In the genomic region with DNA sequence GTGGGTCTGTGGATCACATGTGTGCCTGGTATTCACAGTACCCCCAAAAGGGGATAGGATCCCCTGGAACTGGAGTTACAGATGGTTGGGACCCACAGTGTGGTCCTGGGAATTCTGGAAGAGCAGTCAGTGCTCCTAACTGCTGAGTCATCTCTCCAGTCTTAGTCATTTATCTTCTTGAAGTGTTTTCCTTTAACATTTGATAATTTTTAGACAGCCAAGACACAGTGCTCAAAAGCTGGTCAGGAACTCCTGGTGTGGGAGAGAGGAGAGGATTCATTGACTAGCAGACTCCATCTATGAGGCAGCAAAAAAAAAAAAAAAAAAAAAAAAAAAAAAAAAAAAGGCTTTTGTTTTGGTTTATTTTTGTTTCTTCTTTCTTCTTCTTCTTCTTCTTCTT, we compare ENCODE assay signal across 30 mouse cellular contexts. TPM values are rescaled to one million over a fixed set of nuclear protein-coding genes. Genes with fewer than 3 reads are reported as not detected.
DNase-seq lines count a peak whose midpoint lies in the region; ATAC-seq and TF ChIP-seq lines count a peak whose summit lies in the region.
"Had no signal": no experiment of that assay in that cellular context is flagged by ENCODE, and none has a peak within 500 bp of the region (broad histone marks: within the 10 kb centered on the region; RNA-seq: fewer than 3 reads in every experiment).

No protein-coding gene starts in this region.

- no peaks in the 10 kb centered on the region for H3K36me3 ChIP-seq in stomach, embryonic 15.5 days
- no peaks in the 10 kb centered on the region for H3K36me3 ChIP-seq in stomach, postnatal 0 days (ENCODE audit: control insufficient read depth, insufficient read depth, low read length)
- H3K36me3 ChIP-seq in liver, embryonic 11.5 days (ENCODE audit: control insufficient read depth, insufficient read depth, low read length): no peaks in the 10 kb centered on the region
- peaks cover 3% of the 10 kb centered on the region; the same call in 1 of the 2 replicates for H3K36me3 ChIP-seq in liver, postnatal 0 days (replicated peaks; ENCODE audit: insufficient read depth, low read length)
- no peaks in the 10 kb centered on the region for H3K36me3 ChIP-seq in limb, embryonic 10.5 days
- no peaks in the 10 kb centered on the region for H3K36me3 ChIP-seq in forebrain, embryonic 13.5 days (ENCODE audit: poor library complexity, severe bottlenecking)
- H3K36me3 ChIP-seq: embryonic facial prominence, embryonic 13.5 days; heart, embryonic 15.5 days; hindbrain, embryonic 15.5 days; limb, embryonic 13.5 days; midbrain, embryonic 13.5 days; neural tube, embryonic 12.5 days had no signal

- no peak overlapping the region for H3K27ac ChIP-seq in stomach, embryonic 15.5 days
- no peak overlapping the region for H3K27ac ChIP-seq in stomach, postnatal 0 days (replicated peaks)
- peak overlapping the region; percentile 34; the same call in 1 of the 2 replicates for H3K27ac ChIP-seq in liver, embryonic 11.5 days (ENCODE audit: low read depth, low read length)
- H3K27ac ChIP-seq in liver, postnatal 0 days (ENCODE audit: low read depth): peak overlapping the region; percentile 74
- no peak overlapping the region for H3K27ac ChIP-seq in limb, embryonic 10.5 days
- H3K27ac ChIP-seq in forebrain, embryonic 13.5 days: no peak overlapping the region
- H3K27ac ChIP-seq: embryonic facial prominence, embryonic 13.5 days; heart, adult 2 months; heart, embryonic 15.5 days; hindbrain, embryonic 15.5 days; layer of hippocampus, adult 2 months; limb, embryonic 13.5 days; midbrain, embryonic 13.5 days; neural tube, embryonic 12.5 days had no signal

- H3K27me3 ChIP-seq in stomach, embryonic 15.5 days (replicated peaks): no peaks in the 10 kb centered on the region
- H3K27me3 ChIP-seq in stomach, postnatal 0 days (ENCODE audit: control insufficient read depth, insufficient read depth, low read length): no peaks in the 10 kb centered on the region
- no peaks in the 10 kb centered on the region for H3K27me3 ChIP-seq in liver, embryonic 11.5 days (replicated peaks; ENCODE audit: control insufficient read depth, insufficient read depth, low read length)
- no peaks in the 10 kb centered on the region for H3K27me3 ChIP-seq in liver, postnatal 0 days (ENCODE audit: insufficient read depth, low read length)
- no peaks in the 10 kb centered on the region for H3K27me3 ChIP-seq in limb, embryonic 10.5 days (ENCODE audit: low read depth, poor library complexity, severe bottlenecking)
- no peaks in the 10 kb centered on the region for H3K27me3 ChIP-seq in forebrain, embryonic 13.5 days
- H3K27me3 ChIP-seq: embryonic facial prominence, embryonic 13.5 days; heart, embryonic 15.5 days; hindbrain, embryonic 15.5 days; limb, embryonic 13.5 days; midbrain, embryonic 13.5 days; neural tube, embryonic 12.5 days; Patski had no signal

- TF ChIP-seq CTCF in stomach, postnatal 0 days (IDR thresholded peaks at IDR 0.05; ENCODE audit: low read depth): no peak
- no peak for TF ChIP-seq CTCF in liver, postnatal 0 days (IDR thresholded peaks at IDR 0.05; ENCODE audit: low read depth)

- no peak overlapping the region for H3K4me2 ChIP-seq in stomach, embryonic 15.5 days
- H3K4me2 ChIP-seq in stomach, postnatal 0 days (replicated peaks; ENCODE audit: low read depth): no peak overlapping the region
- H3K4me2 ChIP-seq in liver, embryonic 11.5 days: no peak overlapping the region
- H3K4me2 ChIP-seq in liver, postnatal 0 days (ENCODE audit: low read depth, low read length): peak overlapping the region; percentile 13; the same call in 1 of the 2 replicates
- H3K4me2 ChIP-seq in forebrain, embryonic 13.5 days: no peak overlapping the region
- H3K4me2 ChIP-seq: embryonic facial prominence, embryonic 13.5 days; heart, embryonic 15.5 days; hindbrain, embryonic 15.5 days; limb, embryonic 13.5 days; lung, embryonic 14.5 days; midbrain, embryonic 13.5 days; neural tube, embryonic 12.5 days had no signal

- H3K9me3 ChIP-seq in stomach, embryonic 15.5 days: no peaks in the 10 kb centered on the region
- H3K9me3 ChIP-seq in stomach, postnatal 0 days (ENCODE audit: control insufficient read depth, low read length): no peaks in the 10 kb centered on the region
- no peaks in the 10 kb centered on the region for H3K9me3 ChIP-seq in liver, embryonic 11.5 days (ENCODE audit: control insufficient read depth, low read length)
- no peaks in the 10 kb centered on the region for H3K9me3 ChIP-seq in liver, postnatal 0 days (ENCODE audit: low read length)
- H3K9me3 ChIP-seq in limb, embryonic 10.5 days (replicated peaks): no peaks in the 10 kb centered on the region
- H3K9me3 ChIP-seq in forebrain, embryonic 13.5 days (replicated peaks): no peaks in the 10 kb centered on the region
- H3K9me3 ChIP-seq: embryonic facial prominence, embryonic 13.5 days; heart, embryonic 15.5 days; hindbrain, embryonic 15.5 days; limb, embryonic 13.5 days; midbrain, embryonic 13.5 days; neural tube, embryonic 12.5 days had no signal

- H3K4me3 ChIP-seq in stomach, embryonic 15.5 days (replicated peaks): no peak overlapping the region
- H3K4me3 ChIP-seq in stomach, postnatal 0 days (ENCODE audit: low read depth, low read length): no peak overlapping the region
- H3K4me3 ChIP-seq in liver, embryonic 11.5 days (ENCODE audit: low read depth, low read length): no peak overlapping the region
- H3K4me3 ChIP-seq in liver, postnatal 0 days (ENCODE audit: low read depth, low read length): no peak overlapping the region
- H3K4me3 ChIP-seq in limb, embryonic 10.5 days: no peak overlapping the region
- no peak overlapping the region for H3K4me3 ChIP-seq in forebrain, embryonic 13.5 days
- H3K4me3 ChIP-seq: embryonic facial prominence, embryonic 13.5 days; heart, adult 2 months; heart, embryonic 15.5 days; hindbrain, embryonic 15.5 days; layer of hippocampus, adult 2 months; limb, embryonic 13.5 days; midbrain, embryonic 13.5 days; neural tube, embryonic 12.5 days had no signal

- TF ChIP-seq EP300 in stomach, postnatal 0 days (optimal IDR thresholded peaks at IDR 0.05): no peak
- peak; percentile 79; the same call in 1 of the 2 replicates for TF ChIP-seq EP300 in liver, postnatal 0 days (IDR thresholded peaks at IDR 0.05; ENCODE audit: low read depth)

- DNase-seq in stomach, postnatal 0 days (ENCODE audit: low spot score): no peak
- peak; percentile 79 for DNase-seq in c-Kit-negative CD71-positive TER-119-positive erythroid progenitor cells, embryonic 14.5 days (ENCODE audit: low read depth, low spot score)
- no peak for DNase-seq in liver, embryonic 11.5 days (ENCODE audit: low spot score)
- no peak for DNase-seq in liver, postnatal 0 days
- DNase-seq in spleen, adult 18-20 months: no peak
- DNase-seq in limb, embryonic 10.5 days (ENCODE audit: low spot score): no peak
- DNase-seq: adrenal gland, adult 2 months; B cell, adult 2 months; cerebellum, adult 2 months; cerebellum, postnatal 36 days; embryo, embryonic 11 days; forebrain, postnatal 0 days; gastrocnemius, postnatal 14 days; heart, adult 2 months; heart, postnatal 4 days; kidney, adult 2 months; kidney, postnatal 14 days; lung, embryonic 14.5 days; right cerebral cortex, postnatal 14 days; thymus, adult 2 months had no signal

- H3K4me1 ChIP-seq in stomach, embryonic 15.5 days: no peaks in the 10 kb centered on the region
- no peaks in the 10 kb centered on the region for H3K4me1 ChIP-seq in stomach, postnatal 0 days (replicated peaks; ENCODE audit: control insufficient read depth, insufficient read depth)
- H3K4me1 ChIP-seq in liver, embryonic 11.5 days (replicated peaks; ENCODE audit: control insufficient read depth, insufficient read depth, low read length): peaks cover 17% of the 10 kb centered on the region
- H3K4me1 ChIP-seq in liver, postnatal 0 days (ENCODE audit: insufficient read depth): peaks cover 24% of the 10 kb centered on the region; the same call in 1 of the 2 replicates
- no peaks in the 10 kb centered on the region for H3K4me1 ChIP-seq in limb, embryonic 10.5 days
- H3K4me1 ChIP-seq in forebrain, embryonic 13.5 days: no peaks in the 10 kb centered on the region
- H3K4me1 ChIP-seq: heart, embryonic 15.5 days; hindbrain, embryonic 15.5 days; limb, embryonic 13.5 days; midbrain, embryonic 13.5 days; neural tube, embryonic 12.5 days had no signal

- no peak overlapping the region for H3K9ac ChIP-seq in stomach, embryonic 15.5 days
- H3K9ac ChIP-seq in stomach, postnatal 0 days (ENCODE audit: low read length): no peak overlapping the region
- H3K9ac ChIP-seq in liver, embryonic 11.5 days (ENCODE audit: low read depth, low read length): no peak overlapping the region
- H3K9ac ChIP-seq in liver, postnatal 0 days (replicated peaks): no peak overlapping the region
- H3K9ac ChIP-seq in forebrain, embryonic 13.5 days: no peak overlapping the region
- H3K9ac ChIP-seq: embryonic facial prominence, embryonic 13.5 days; forebrain, postnatal 0 days; heart, embryonic 15.5 days; hindbrain, embryonic 15.5 days; limb, embryonic 13.5 days; lung, embryonic 14.5 days; midbrain, embryonic 13.5 days; neural tube, embryonic 12.5 days had no signal

- peak; percentile 32; the same call in 1 of the 2 replicates for ATAC-seq in stomach, embryonic 15.5 days (ENCODE audit: insufficient read depth, low FRiP score, low read depth)
- no peak for ATAC-seq in stomach, postnatal 0 days (ENCODE audit: low FRiP score, low TSS enrichment)
- ATAC-seq in liver, embryonic 11.5 days (replicated peaks; ENCODE audit: low FRiP score): peak; percentile 32; the same call in 1 of the 2 replicates
- ATAC-seq in liver, postnatal 0 days: no peak
- ATAC-seq in forebrain, embryonic 13.5 days: no peak
- ATAC-seq: forebrain, postnatal 0 days; midbrain, embryonic 13.5 days; Patski had no signal

RNA-seq across cellular contexts. Expression of gene Cd24a, which starts 33.0 kb away (rescaled TPM):
- 294 and 352 TPM in 2 replicates for polyA plus RNA-seq in stomach, embryonic 15.5 days (2015; fragmentation: Nextera tagmentation; extraction: Ambion mirVana)
- polyA plus RNA-seq in stomach, postnatal 0 days (2015; fragmentation: Nextera tagmentation; extraction: Ambion mirVana): 397 and 409 TPM in 2 replicates
- 420 and 459 TPM in 2 replicates for polyA plus RNA-seq in liver, embryonic 11.5 days (2014; fragmentation: Nextera tagmentation; extraction: Ambion mirVana)
- 449 and 461 TPM in 2 replicates for polyA plus RNA-seq in liver, postnatal 0 days (2015; fragmentation: Nextera tagmentation; extraction: Ambion mirVana)
- polyA plus RNA-seq in limb, embryonic 10.5 days (2016; fragmentation: Nextera tagmentation; extraction: Ambion mirVana): 568 and 623 TPM in 2 replicates
- polyA plus RNA-seq in forebrain, embryonic 13.5 days (2015; fragmentation: Nextera tagmentation; extraction: Ambion mirVana): 700 and 710 TPM in 2 replicates

Comparison
In these comparisons a context has a peak if more than half of its experiments do, and no peak if none do; other contexts are left out.
1. ATAC-seq: peak in stomach, embryonic 15.5 days (single experiment) and liver, embryonic 11.5 days (single experiment); none in stomach, postnatal 0 days (single experiment), liver, postnatal 0 days (single experiment) and forebrain, embryonic 13.5 days (single experiment).
2. H3K27ac ChIP-seq: peak in liver, embryonic 11.5 days (single experiment) and liver, postnatal 0 days (single experiment); none in stomach, embryonic 15.5 days (single experiment), stomach, postnatal 0 days (single experiment), limb, embryonic 10.5 days (single experiment) and forebrain, embryonic 13.5 days (single experiment).